Mouse (Mus musculus) lung, embryonic 14.5 days (tissue): ENCODE data around the gene Adcy1. TPM values are rescaled to one million over a fixed set of nuclear protein-coding genes. Genes with fewer than 3 reads are reported as not detected.

Experiments used
- ATAC-seq: fragments of 200-750 bp; cut with Nextera tagmentation; 2 replicates; pipeline ENCODE4 v1.8.0; 2017; ENCODE audit warnings: mild to moderate bottlenecking, moderate TSS enrichment, moderate library complexity; ENCODE audit not compliant: insufficient read depth
- DNase-seq: peaks from one replicate; pipeline ENCODE4 v3.0.0-alpha.2; 2015
- H3K27ac ChIP-seq: fragments of 300-500 bp; sonication (generic); 2 replicates; pipeline ENCODE4 v1.5.1; 2014; ENCODE audit warnings: low read depth, mild to moderate bottlenecking, moderate library complexity
- H3K27me3 ChIP-seq: fragments of 300-500 bp; sonication (generic); 2 replicates; pipeline ENCODE4 v1.6.1; 2014; ENCODE audit warnings: low read length, control low read depth; ENCODE audit not compliant: insufficient read depth
- H3K36me3 ChIP-seq: fragments of 300-500 bp; sonication (generic); 2 replicates; pipeline ENCODE4 v1.6.1; 2014; ENCODE audit warnings: control low read depth; ENCODE audit not compliant: insufficient read depth
- H3K4me1 ChIP-seq: fragments of 300-500 bp; sonication (generic); 2 replicates; pipeline ENCODE4 v1.6.1; 2014; ENCODE audit warnings: antibody characterized with exemption, control low read depth; ENCODE audit not compliant: insufficient read depth
- H3K4me2 ChIP-seq: fragments of 300-500 bp; sonication (generic); 2 replicates; pipeline ENCODE4 v1.6.1; 2014; ENCODE audit warnings: mild to moderate bottlenecking
- H3K4me3 ChIP-seq: fragments of 300-500 bp; sonication (generic); 2 replicates; pipeline ENCODE4 v1.5.1; 2014; ENCODE audit warnings: low read depth, low read length
- H3K9ac ChIP-seq: fragments of 300-500 bp; sonication (generic); 2 replicates; pipeline ENCODE4 v1.6.1; 2014
- H3K9me3 ChIP-seq: fragments of 300-500 bp; sonication (generic); 2 replicates; pipeline ENCODE4 v1.6.1; 2016; ENCODE audit warnings: low read depth, low read length, control low read depth
- CTCF ChIP-seq: IDR thresholded peaks from 2 replicates; pipeline ENCODE4 v1.5.1; 2016; ENCODE audit warnings: antibody characterized with exemption, low read depth
- WGBS: fragments of 180-500 bp; shearing (Covaris S2); extraction: QIAGEN DNeasy Blood & Tissue Kit; methylation state at CpG from one replicate; pipeline ENCODE4 v1.1.7; 2014; 5-methylcytosine and 5-hydroxymethylcytosine counted together
- polyA plus RNA-seq: library from polyadenylated mRNA; unstranded; fragments of >200 nt; fragmentation: Nextera tagmentation; extraction: Ambion mirVana; gene quantifications from 2 replicates; pipeline ENCODE4 v1.2.1, GENCODE M21; 2014

Adcy1 gene
- polyA plus RNA-seq, 1 experiment from 2014 or later = 1.5 TPM

DNA sequence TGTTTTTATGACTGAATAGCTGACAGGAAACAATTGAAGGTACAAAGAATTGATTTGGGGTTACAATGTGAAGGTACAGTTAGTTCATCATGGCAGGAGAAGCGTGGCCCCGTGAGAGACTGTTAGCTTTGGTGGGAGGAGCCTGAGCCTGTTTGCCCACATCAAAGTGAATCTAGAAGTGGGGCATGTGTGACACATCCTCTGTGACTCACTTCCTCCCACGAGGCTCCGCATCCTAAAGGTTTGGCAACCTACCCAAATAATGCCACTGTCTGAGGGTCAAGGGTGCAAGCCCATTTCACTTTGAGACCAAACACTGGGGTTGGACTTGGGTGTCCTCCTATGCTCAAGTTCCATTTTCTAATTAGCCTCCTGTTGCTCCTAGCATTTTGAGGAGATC, 81.9 kb downstream of the Adcy1 start:
- no peaks in the 10 kb centered on the region for H3K27me3 ChIP-seq
- no peak overlapping the region for H3K4me3 ChIP-seq
- ATAC-seq = no peak
- WGBS = 45% methylated on average over 4 of the region's 4 CpGs
- TF ChIP-seq CTCF = no peak
- no peak overlapping the region for H3K4me2 ChIP-seq
- H3K9ac ChIP-seq = no peak overlapping the region
- DNase-seq = no peak
- H3K9me3 ChIP-seq = no peaks in the 10 kb centered on the region
- H3K4me1 ChIP-seq = no peaks in the 10 kb centered on the region
- H3K27ac ChIP-seq = no peak overlapping the region
- no peaks in the 10 kb centered on the region for H3K36me3 ChIP-seq

DNA sequence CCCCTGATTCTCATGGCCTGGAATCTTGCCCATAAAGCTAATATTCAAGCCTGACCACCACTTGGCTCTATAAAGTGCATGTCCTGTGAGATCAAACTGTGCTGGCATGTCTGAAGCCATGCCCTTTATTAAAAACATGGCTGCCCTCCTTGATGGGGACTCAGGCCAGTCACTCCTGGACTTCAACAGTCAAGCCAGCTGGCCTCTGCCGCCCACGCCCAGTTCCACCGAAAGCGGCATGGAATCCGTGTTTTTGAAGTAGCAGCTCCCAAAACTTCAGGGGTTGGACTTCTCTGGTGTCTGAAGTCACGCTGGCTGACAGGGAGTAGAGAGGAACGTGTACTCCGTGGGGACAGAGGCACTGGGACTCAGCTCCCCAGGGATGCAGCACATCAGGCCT, 84.2 kb downstream of the Adcy1 start:
- no peak overlapping the region for H3K4me2 ChIP-seq
- no peaks in the 10 kb centered on the region for H3K36me3 ChIP-seq
- no peaks in the 10 kb centered on the region for H3K9me3 ChIP-seq
- ATAC-seq (no peak), DNase-seq (no peak)
- H3K27ac ChIP-seq = no peak overlapping the region
- H3K27me3 ChIP-seq = no peaks in the 10 kb centered on the region
- H3K4me1 ChIP-seq = no peaks in the 10 kb centered on the region
- H3K9ac ChIP-seq = no peak overlapping the region
- 85% methylated on average over 8 of the region's 8 CpGs for WGBS
- H3K4me3 ChIP-seq = no peak overlapping the region
- TF ChIP-seq CTCF = no peak

DNA sequence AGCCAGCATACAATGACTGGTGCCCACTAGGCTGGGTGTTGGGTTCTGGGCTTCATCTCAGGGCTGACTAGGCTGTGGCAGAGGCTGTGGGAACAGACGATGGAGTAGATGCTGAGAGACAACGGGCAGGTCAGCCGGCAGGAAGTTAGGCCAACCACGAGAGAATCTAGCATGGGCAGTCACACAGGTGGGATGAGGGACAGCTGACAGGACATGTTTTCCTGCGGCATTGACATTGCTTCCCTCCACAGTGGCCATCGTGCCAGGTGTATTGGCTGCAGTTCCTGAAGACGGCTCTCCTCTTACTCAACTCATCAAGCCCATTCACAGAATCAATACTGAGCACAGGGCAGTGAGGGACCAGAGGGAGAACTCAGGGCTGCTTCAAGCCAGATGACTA, 84.7 kb downstream of the Adcy1 start:
- Histone ChIP-seq H3K36me3 (no peaks in the 10 kb centered on the region), H3K27me3 (no peaks in the 10 kb centered on the region), H3K9ac (no peak overlapping the region), H3K27ac (no peak overlapping the region), H3K9me3 (no peaks in the 10 kb centered on the region), H3K4me3 (no peak overlapping the region), H3K4me2 (no peak overlapping the region), H3K4me1 (no peaks in the 10 kb centered on the region)
- DNase-seq = no peak
- WGBS = 88% methylated on average over 7 of the region's 7 CpGs
- TF ChIP-seq CTCF = no peak
- ATAC-seq = no peak

- TF ChIP-seq CTCF = no peak
- H3K4me2 ChIP-seq = no peak overlapping the region
- H3K36me3 ChIP-seq = no peaks in the 10 kb centered on the region
- no peaks in the 10 kb centered on the region for H3K4me1 ChIP-seq
- no peaks in the 10 kb centered on the region for H3K27me3 ChIP-seq
- H3K27ac ChIP-seq = no peak overlapping the region
- no peak overlapping the region for H3K4me3 ChIP-seq
- WGBS = 48% methylated on average over 7 of the region's 7 CpGs
- ATAC-seq (no peak), DNase-seq (no peak)
- H3K9ac ChIP-seq = no peak overlapping the region
- H3K9me3 ChIP-seq = no peaks in the 10 kb centered on the region
These were observed 86.2 kb downstream of the Adcy1 start for GRCm38 (mm10) chr11:7149471-7149870.

GRCm38 (mm10) chr11:7150511-7150910, 87.2 kb downstream of the Adcy1 start:
- no peaks in the 10 kb centered on the region for H3K27me3 ChIP-seq
- H3K4me3 ChIP-seq = no peak overlapping the region
- WGBS = 86% methylated on average over 8 of the region's 8 CpGs
- H3K9me3 ChIP-seq = no peaks in the 10 kb centered on the region
- H3K36me3 ChIP-seq = no peaks in the 10 kb centered on the region
- peak; percentile 19 for DNase-seq
- TF ChIP-seq CTCF = no peak
- no peak overlapping the region for H3K4me2 ChIP-seq
- no peaks in the 10 kb centered on the region for H3K4me1 ChIP-seq
- no peak overlapping the region for H3K9ac ChIP-seq
- ATAC-seq = no peak
- no peak overlapping the region for H3K27ac ChIP-seq

DNA sequence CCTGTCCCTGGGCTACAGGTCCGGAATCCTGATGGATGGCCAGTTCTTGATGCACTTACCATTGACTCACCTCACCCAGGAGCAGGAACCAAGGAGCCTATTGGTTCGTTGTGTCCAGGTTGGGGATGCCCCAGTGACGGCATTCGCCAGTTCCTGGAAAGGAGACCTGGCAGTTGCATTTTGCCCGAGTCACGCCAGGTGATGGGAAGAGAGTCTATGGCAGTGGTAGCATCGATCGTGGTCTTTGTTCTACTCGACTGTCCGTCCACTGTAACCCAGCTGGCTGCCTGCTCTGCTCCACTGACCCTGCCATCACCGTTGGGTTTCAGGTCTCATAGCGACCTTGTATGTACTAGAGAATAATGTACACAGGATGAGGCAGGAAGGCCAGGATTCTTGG, 89.1 kb downstream of the Adcy1 start:
- Histone ChIP-seq H3K4me2 (no peak overlapping the region), H3K4me3 (no peak overlapping the region), H3K27ac (no peak overlapping the region), H3K4me1 (no peaks in the 10 kb centered on the region), H3K27me3 (no peaks in the 10 kb centered on the region), H3K9ac (no peak overlapping the region), H3K9me3 (no peaks in the 10 kb centered on the region), H3K36me3 (no peaks in the 10 kb centered on the region)
- no peak for TF ChIP-seq CTCF
- DNase-seq (no peak), ATAC-seq (no peak)
- WGBS = 93% methylated on average over 12 of the region's 12 CpGs

- Histone ChIP-seq H3K27ac (no peak overlapping the region), H3K36me3 (no peaks in the 10 kb centered on the region), H3K4me3 (no peak overlapping the region), H3K9me3 (no peaks in the 10 kb centered on the region), H3K4me1 (no peaks in the 10 kb centered on the region), H3K4me2 (no peak overlapping the region), H3K9ac (no peak overlapping the region), H3K27me3 (no peaks in the 10 kb centered on the region)
- no peak for TF ChIP-seq CTCF
- WGBS = 69% methylated on average over 8 of the region's 8 CpGs
- no peak for DNase-seq
- no peak for ATAC-seq
These were observed 89.8 kb downstream of the Adcy1 start for GRCm38 (mm10) chr11:7153081-7153480.

GRCm38 (mm10) chr11:7156427-7156826, 93.1 kb downstream of the Adcy1 start:
- DNase-seq (no peak), ATAC-seq (no peak)
- no peaks in the 10 kb centered on the region for H3K4me1 ChIP-seq
- no peak overlapping the region for H3K9ac ChIP-seq
- 34% methylated on average over 4 of the region's 4 CpGs for WGBS
- no peak overlapping the region for H3K4me3 ChIP-seq
- H3K36me3 ChIP-seq = no peaks in the 10 kb centered on the region
- no peak overlapping the region for H3K27ac ChIP-seq
- H3K4me2 ChIP-seq = no peak overlapping the region
- H3K9me3 ChIP-seq = no peaks in the 10 kb centered on the region
- no peak for TF ChIP-seq CTCF
- H3K27me3 ChIP-seq = no peaks in the 10 kb centered on the region
